Mouse (Mus musculus): ENCODE results near the gene Lsm14b. TPM values are rescaled to one million over a fixed set of nuclear protein-coding genes. Genes with fewer than 3 reads are reported as not detected.
A peak's percentile ranks its signal among the peaks of the same experiment; 100 is the strongest.

The Lsm14b gene
- polyA plus RNA-seq, 1 experiment from 2014 or later: 4.8 TPM

GRCm38 (mm10) chr2:180041577-180042255, 16.9 kb downstream of the Lsm14b start:
- no peaks in the 10 kb centered on the region for H3K27me3 ChIP-seq (replicated peaks)
- H3K27ac ChIP-seq (replicated peaks): peak overlapping the region; percentile 92
- H3K4me2 ChIP-seq: peak overlapping the region; percentile 84
- peak overlapping the region; percentile 99 for H3K4me3 ChIP-seq
- ATAC-seq (ENCODE audit: extremely low read depth, insufficient number of reproducible peaks, low FRiP score, low TSS enrichment): peak; percentile 33; the same call in 1 of the 2 replicates
- peaks cover 31% of the 10 kb centered on the region for H3K4me1 ChIP-seq
- H3K9me3 ChIP-seq: no peaks in the 10 kb centered on the region
- peaks cover 31% of the 10 kb centered on the region for H3K36me3 ChIP-seq
- under 1% methylated on average over 66 of the region's 66 CpGs for WGBS
- H3K9ac ChIP-seq: peak overlapping the region; percentile 96

- Histone ChIP-seq H3K9ac (peak within 1 kb of the TSS; percentile 96), H3K4me2 (peak within 1 kb of the TSS; percentile 84), H3K27ac (replicated peaks) (peak within 1 kb of the TSS; percentile 92), H3K4me3 (peak within 1 kb of the TSS; percentile 99), H3K36me3 (peaks cover 24% of the 10 kb centered on the region), H3K27me3 (replicated peaks) (no peaks in the 10 kb centered on the region), H3K9me3 (no peaks in the 10 kb centered on the region), H3K4me1 (peaks cover 31% of the 10 kb centered on the region)
- under 1% methylated on average over 78 of the region's 78 CpGs for WGBS
- peak; percentile 86 for ATAC-seq (ENCODE audit: extremely low read depth, insufficient number of reproducible peaks, low FRiP score, low TSS enrichment)
Measured at GRCm38 (mm10) chr2:180042256-180042857, 17.6 kb downstream of the Lsm14b start, which contains the start of the genes Psma7 and Ss18l1. TSS of gene Psma7 (minus strand) at chr2:180042433. TSS of gene Ss18l1 (plus strand) at chr2:180042509.

GRCm38 (mm10) chr2:180042858-180043515, 18.2 kb downstream of the Lsm14b start:
- peak; percentile 31; the same call in 1 of the 2 replicates for ATAC-seq (ENCODE audit: extremely low read depth, insufficient number of reproducible peaks, low FRiP score, low TSS enrichment)
- Histone ChIP-seq H3K9me3 (no peaks in the 10 kb centered on the region), H3K4me3 (peak overlapping the region; percentile 99), H3K4me1 (peaks cover 31% of the 10 kb centered on the region), H3K9ac (peak overlapping the region; percentile 96), H3K36me3 (peaks cover 24% of the 10 kb centered on the region), H3K27me3 (replicated peaks) (no peaks in the 10 kb centered on the region), H3K4me2 (peak overlapping the region; percentile 84), H3K27ac (replicated peaks) (peak overlapping the region; percentile 92)
- WGBS: under 1% methylated on average over 66 of the region's 66 CpGs

GRCm38 (mm10) chr2:180045283-180045682, 20.5 kb downstream of the Lsm14b start:
- Histone ChIP-seq H3K4me1 (peaks cover 24% of the 10 kb centered on the region), H3K27me3 (replicated peaks) (no peaks in the 10 kb centered on the region), H3K9me3 (no peaks in the 10 kb centered on the region), H3K4me2 (no peak overlapping the region), H3K9ac (no peak overlapping the region), H3K36me3 (peaks cover 6% of the 10 kb centered on the region; the same call in 1 of the 2 replicates), H3K27ac (replicated peaks) (no peak overlapping the region), H3K4me3 (no peak overlapping the region)
- 46% methylated on average over 4 of the region's 4 CpGs for WGBS
- ATAC-seq (ENCODE audit: extremely low read depth, insufficient number of reproducible peaks, low FRiP score, low TSS enrichment): no peak

GRCm38 (mm10) chr2:180047580-180047979, 22.8 kb downstream of the Lsm14b start:
- ATAC-seq (ENCODE audit: extremely low read depth, insufficient number of reproducible peaks, low FRiP score, low TSS enrichment): no peak
- Histone ChIP-seq H3K4me2 (no peak overlapping the region), H3K27me3 (replicated peaks) (no peaks in the 10 kb centered on the region), H3K27ac (replicated peaks) (no peak overlapping the region), H3K4me3 (no peak overlapping the region), H3K9me3 (no peaks in the 10 kb centered on the region), H3K4me1 (peaks cover 16% of the 10 kb centered on the region), H3K9ac (no peak overlapping the region), H3K36me3 (peaks cover 7% of the 10 kb centered on the region; the same call in 1 of the 2 replicates)
- 84% methylated on average over 3 of the region's 3 CpGs for WGBS

- no peak for ATAC-seq (ENCODE audit: extremely low read depth, insufficient number of reproducible peaks, low FRiP score, low TSS enrichment)
- H3K9me3 ChIP-seq: no peaks in the 10 kb centered on the region
- H3K27me3 ChIP-seq (replicated peaks): no peaks in the 10 kb centered on the region
- no peak overlapping the region for H3K4me3 ChIP-seq
- no peak overlapping the region for H3K27ac ChIP-seq (replicated peaks)
- H3K9ac ChIP-seq: no peak overlapping the region
- WGBS: 88% methylated on average over 18 of the region's 18 CpGs
- H3K36me3 ChIP-seq: peaks cover 12% of the 10 kb centered on the region
- peaks cover 15% of the 10 kb centered on the region for H3K4me1 ChIP-seq
- H3K4me2 ChIP-seq: no peak overlapping the region
Measured at GRCm38 (mm10) chr2:180047980-180048635, 23.3 kb downstream of the Lsm14b start.

GRCm38 (mm10) chr2:180050986-180051385, 26.2 kb downstream of the Lsm14b start:
- H3K36me3 ChIP-seq: peaks cover 40% of the 10 kb centered on the region
- H3K9ac ChIP-seq: no peak overlapping the region
- no peak for ATAC-seq (ENCODE audit: extremely low read depth, insufficient number of reproducible peaks, low FRiP score, low TSS enrichment)
- no peak overlapping the region for H3K4me2 ChIP-seq
- peaks cover 3% of the 10 kb centered on the region; the same call in 1 of the 2 replicates for H3K4me1 ChIP-seq
- H3K27me3 ChIP-seq (replicated peaks): no peaks in the 10 kb centered on the region
- 22% methylated on average over 5 of the region's 5 CpGs for WGBS
- H3K4me3 ChIP-seq: no peak overlapping the region
- H3K27ac ChIP-seq (replicated peaks): no peak overlapping the region
- no peaks in the 10 kb centered on the region for H3K9me3 ChIP-seq

- 85% methylated on average over 14 of the region's 14 CpGs for WGBS
- no peak overlapping the region for H3K27ac ChIP-seq (replicated peaks)
- no peak for ATAC-seq (ENCODE audit: extremely low read depth, insufficient number of reproducible peaks, low FRiP score, low TSS enrichment)
- no peaks in the 10 kb centered on the region for H3K27me3 ChIP-seq (replicated peaks)
- peaks cover 3% of the 10 kb centered on the region; the same call in 1 of the 2 replicates for H3K4me1 ChIP-seq
- no peaks in the 10 kb centered on the region for H3K9me3 ChIP-seq
- peaks cover 51% of the 10 kb centered on the region for H3K36me3 ChIP-seq
- no peak overlapping the region for H3K4me3 ChIP-seq
- H3K9ac ChIP-seq: no peak overlapping the region
- H3K4me2 ChIP-seq: no peak overlapping the region
Measured at GRCm38 (mm10) chr2:180051986-180052733, 27.4 kb downstream of the Lsm14b start.

GRCm38 (mm10) chr2:180053001-180053400, 28.2 kb downstream of the Lsm14b start:
- 93% methylated on average over 9 of the region's 9 CpGs for WGBS
- no peak overlapping the region for H3K4me3 ChIP-seq
- no peak for ATAC-seq (ENCODE audit: extremely low read depth, insufficient number of reproducible peaks, low FRiP score, low TSS enrichment)
- peaks cover 3% of the 10 kb centered on the region; the same call in 1 of the 2 replicates for H3K4me1 ChIP-seq
- no peak overlapping the region for H3K4me2 ChIP-seq
- H3K9ac ChIP-seq: no peak overlapping the region
- H3K9me3 ChIP-seq: no peaks in the 10 kb centered on the region
- H3K27me3 ChIP-seq (replicated peaks): no peaks in the 10 kb centered on the region
- H3K27ac ChIP-seq (replicated peaks): no peak overlapping the region
- H3K36me3 ChIP-seq: peaks cover 54% of the 10 kb centered on the region

- no peak overlapping the region for H3K9ac ChIP-seq
- H3K4me1 ChIP-seq: no peaks in the 10 kb centered on the region
- peaks cover 76% of the 10 kb centered on the region for H3K36me3 ChIP-seq
- H3K27ac ChIP-seq (replicated peaks): no peak overlapping the region
- WGBS: 89% methylated on average over 11 of the region's 11 CpGs
- H3K4me2 ChIP-seq: no peak overlapping the region
- no peak for ATAC-seq (ENCODE audit: extremely low read depth, insufficient number of reproducible peaks, low FRiP score, low TSS enrichment)
- no peaks in the 10 kb centered on the region for H3K9me3 ChIP-seq
- no peaks in the 10 kb centered on the region for H3K27me3 ChIP-seq (replicated peaks)
- H3K4me3 ChIP-seq: no peak overlapping the region
Measured at GRCm38 (mm10) chr2:180063338-180064131, 38.7 kb downstream of the Lsm14b start.
